Mouse (Mus musculus) gastrocnemius, postnatal 36 days (tissue): ENCODE data around the gene Psmf1. TPM values are rescaled to one million over a fixed set of nuclear protein-coding genes. Genes with fewer than 3 reads are reported as not detected.

Source experiments
- DNase-seq, 2 experiments: peaks; one replicate each; pipeline ENCODE4 v3.0.0; 2022
- intact Hi-C: fragments of 180-260 bp; cut with DNase I; formaldehyde crosslinking; loops from one replicate; pipeline ENCODE4 v1.15.1; 2025
- long read RNA-seq, 2 experiments: library from polyadenylated mRNA; stranded (forward); transcript quantifications; one replicate each; pipeline ENCODE4 v2.0.0; 2021
- total RNA-seq, 2 experiments: library from RNA; stranded (reverse); gene quantifications; 2 replicates each; pipeline ENCODE4 v1.2.3; 2021

Psmf1 gene
- total RNA-seq = 10 to 100 TPM; 17.0 to 19.9 TPM
- long read RNA-seq, experiment 1, transcript Psmf1-201 (7 exons, 3,809 nt) = major isoform, 16 of 19 reads
- long read RNA-seq, experiment 1, partial matches to known transcripts = 1 of 19 reads
- long read RNA-seq, experiment 1, other reads (novel, unspliced or antisense) = 2 of 19 reads
- long read RNA-seq, experiment 2, transcript Psmf1-201 (7 exons, 3,809 nt) = major isoform, 22 of 26 reads
- long read RNA-seq, experiment 2, partial matches to known transcripts = 2 of 26 reads
- long read RNA-seq, experiment 2, other reads (novel, unspliced or antisense) = 2 of 26 reads

- DNase-seq = no peak
- intact Hi-C loops = no loop called here
These were observed at the start of gene Psmf1 for GRCm38 (mm10) chr2:151743845-151744244. Gene Psmf1, minus strand, starts transcription at chr2:151744186.

DNA sequence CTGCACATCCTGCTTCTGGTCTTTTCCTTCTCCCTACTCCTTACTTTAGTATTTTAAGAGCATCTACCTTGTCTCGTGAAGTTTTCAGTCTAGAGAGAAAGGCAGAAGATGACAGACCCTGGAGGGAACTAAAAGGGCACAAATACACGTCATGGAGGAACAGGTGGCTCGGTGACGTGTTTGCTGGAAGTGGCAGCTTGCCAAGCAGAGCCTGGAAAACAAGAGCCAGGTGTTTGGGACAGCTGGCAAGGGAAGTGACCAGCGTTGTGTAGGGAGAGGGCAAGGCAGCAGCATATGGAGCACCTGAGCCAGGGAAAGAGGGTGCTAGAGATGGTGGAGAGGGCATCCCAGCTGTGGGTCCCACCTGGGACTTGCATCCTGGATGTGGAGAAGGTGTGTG is 47.2 kb upstream of the Psmf1 start:
- intact Hi-C loops = no loop called here
- DNase-seq = no peak

DNA sequence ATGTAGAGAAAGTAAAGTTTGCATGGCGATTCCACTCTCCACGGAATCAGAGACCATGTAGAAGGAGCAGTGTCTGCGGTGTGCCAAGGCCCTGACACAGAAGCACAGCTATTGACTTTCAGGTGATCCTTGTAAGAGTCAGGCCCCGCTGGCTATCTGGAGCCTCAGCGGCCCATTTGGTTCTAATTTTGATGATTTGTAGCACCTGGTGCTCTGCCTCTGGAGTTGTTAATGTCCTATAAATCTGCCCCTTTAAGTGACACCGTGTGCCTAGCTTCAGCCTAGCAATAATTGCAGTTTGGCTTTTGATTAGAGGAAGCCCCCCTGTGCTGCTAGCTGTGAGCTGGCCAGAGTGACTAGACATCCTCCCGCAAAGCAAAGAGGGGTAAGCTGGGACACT is 46.2 kb upstream of the Psmf1 start:
- intact Hi-C loops = no loop called here
- no peak for DNase-seq

GRCm38 (mm10) chr2:151788221-151788977 is 44.4 kb upstream of the Psmf1 start:
- DNase-seq = no peak
- intact Hi-C loops = no loop called here

DNA sequence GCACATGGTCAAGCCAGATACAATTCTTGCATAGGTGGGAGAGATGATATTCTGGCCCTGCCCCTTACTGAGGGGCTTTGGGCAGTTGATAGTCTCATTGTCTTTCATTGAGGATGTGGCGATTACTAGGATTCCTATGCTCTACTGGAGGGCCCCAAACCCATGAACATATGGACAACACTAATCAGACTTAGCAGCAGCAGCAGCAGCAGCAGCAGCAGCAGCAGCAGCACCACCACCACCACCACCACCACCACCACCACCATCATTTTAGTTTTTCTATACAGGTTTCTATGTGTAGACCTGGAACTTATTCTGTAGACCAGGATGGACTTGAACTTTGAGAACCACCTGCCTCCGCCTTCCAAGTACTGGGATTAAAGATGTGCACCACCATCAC is 39.5 kb upstream of the Psmf1 start:
- DNase-seq = no peak
- intact Hi-C loops = no loop called here

DNA sequence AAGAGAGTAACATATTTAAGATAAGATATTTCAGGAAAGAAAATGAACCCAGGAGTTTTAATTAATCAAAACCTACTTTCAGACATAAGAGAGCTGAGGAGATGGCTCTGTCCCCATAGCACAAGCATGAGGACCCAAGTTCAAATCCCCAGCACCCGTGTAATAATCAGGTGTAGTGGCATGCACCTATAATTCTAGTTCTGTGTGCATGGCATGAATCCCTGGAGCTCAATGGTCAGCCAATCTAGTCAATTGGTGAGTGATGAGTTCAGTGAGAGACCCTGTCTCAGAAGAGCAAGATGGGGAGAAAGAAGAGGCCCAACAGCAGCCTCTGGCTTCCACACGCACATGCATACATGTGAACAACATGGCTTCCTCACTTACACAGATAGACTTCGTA is 33.4 kb upstream of the Psmf1 start:
- intact Hi-C loops = no loop called here
- no peak for DNase-seq

DNA sequence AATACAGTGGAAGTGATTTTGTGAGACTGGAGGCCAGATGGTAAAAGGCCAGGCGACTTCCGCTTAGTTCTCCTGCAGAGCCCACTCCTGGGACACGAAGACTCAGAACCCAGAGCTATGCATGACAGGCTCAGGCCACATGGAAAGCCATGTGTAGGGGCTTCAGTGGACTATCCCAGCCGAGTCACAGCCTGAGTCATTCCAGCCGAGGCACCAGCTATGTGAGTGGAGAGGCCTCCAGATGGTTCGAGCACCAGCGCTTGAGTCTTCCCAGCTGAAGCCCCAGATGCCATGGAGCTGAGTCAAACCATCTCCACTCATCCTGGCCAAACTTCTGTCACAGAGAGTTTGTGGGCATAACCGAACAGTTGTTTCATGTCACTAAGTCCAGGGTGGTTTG is 29.5 kb upstream of the Psmf1 start:
- intact Hi-C loops = no loop called here
- no peak for DNase-seq

- intact Hi-C loops = no loop called here
- DNase-seq = no peak
These were observed 28.2 kb upstream of the Psmf1 start for GRCm38 (mm10) chr2:151772169-151772568.

- intact Hi-C loops = no loop called here
- no peak for DNase-seq
These were observed 20.6 kb upstream of the Psmf1 start for GRCm38 (mm10) chr2:151764557-151764956.

GRCm38 (mm10) chr2:151758806-151759353 is 14.9 kb upstream of the Psmf1 start:
- no peak for DNase-seq
- intact Hi-C loops = no loop called here

DNA sequence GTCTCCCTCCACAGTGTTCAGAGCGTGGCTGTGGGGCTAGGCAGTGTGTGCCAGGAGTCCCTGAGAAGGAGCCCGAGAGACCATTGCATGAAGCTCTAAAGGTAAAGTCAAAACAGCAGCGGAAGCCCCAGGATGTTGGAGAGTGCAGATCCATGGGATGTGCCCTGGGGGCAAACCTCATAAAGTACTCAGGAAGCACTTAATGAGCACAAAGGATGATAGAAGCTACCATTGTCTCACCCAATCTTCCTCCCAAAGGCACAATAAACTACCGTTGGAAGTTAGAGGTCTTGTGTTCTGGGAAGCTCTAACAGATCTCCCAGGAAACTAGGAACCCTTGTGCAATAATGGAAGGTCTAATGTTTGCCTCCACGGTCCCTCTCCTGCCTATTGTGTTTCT is 13.5 kb upstream of the Psmf1 start:
- no peak for DNase-seq
- intact Hi-C loops = no loop called here

DNA sequence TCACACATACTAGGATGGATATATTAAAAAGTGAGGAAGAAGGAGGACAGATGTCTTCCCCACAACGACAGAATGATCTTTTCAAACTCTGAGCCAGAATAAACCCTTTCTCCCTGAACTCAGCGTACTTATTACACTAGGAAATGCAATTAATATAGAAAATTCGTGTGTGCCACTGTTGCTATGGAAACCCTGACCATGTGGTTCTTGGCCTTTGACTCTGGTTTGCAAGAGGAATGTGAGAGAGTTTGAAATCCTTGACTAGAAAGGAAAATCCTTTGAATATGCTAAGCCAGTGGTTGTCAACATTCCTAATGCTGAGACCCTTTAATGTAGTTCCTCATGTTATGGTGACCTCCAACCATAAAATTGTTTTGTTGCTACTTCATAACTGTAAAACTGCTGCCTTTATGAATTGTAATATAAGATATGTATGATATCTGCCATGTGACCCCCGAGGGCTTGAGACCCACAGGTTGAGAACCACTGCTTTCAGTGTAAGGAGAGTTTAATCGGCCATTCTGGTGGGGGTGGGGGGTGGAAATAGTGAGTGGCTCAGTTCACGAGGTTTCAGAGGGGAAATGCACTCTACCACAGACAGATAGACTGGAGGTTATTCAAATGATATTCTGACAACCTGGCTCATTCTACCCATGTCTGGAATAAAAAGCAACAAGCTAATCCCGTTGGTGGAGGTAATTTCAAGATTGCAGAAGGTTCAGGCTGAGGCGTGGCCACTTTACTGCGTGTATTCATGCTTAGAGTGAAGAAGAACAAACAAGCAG is 12.5 kb upstream of the Psmf1 start:
- intact Hi-C loops = no loop called here
- DNase-seq = no peak

DNA sequence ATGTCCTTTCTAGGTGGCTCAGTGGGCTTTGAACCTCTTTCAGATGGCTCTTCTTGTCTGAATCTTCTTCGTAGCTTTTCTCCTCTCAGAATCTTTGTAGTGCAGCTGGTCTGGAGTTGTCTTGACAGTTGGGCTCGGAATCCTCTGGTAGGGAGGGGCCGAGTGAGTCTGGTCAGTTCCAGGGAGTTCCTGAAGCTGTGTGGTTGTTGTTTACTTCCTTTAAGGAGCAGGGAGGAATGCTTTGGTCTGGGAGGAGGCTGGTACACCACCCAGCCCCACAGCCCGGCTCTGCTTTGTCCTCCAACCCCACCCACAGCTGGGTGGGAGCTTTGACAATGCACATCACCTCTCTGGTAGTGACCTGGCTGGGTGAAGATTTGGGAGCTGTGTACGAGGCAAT is 7.3 kb upstream of the Psmf1 start:
- intact Hi-C loops = no loop called here
- no peak for DNase-seq

- DNase-seq = peak; percentile 23 to 32
- intact Hi-C loops = no loop called here
These were observed 4.1 kb upstream of the Psmf1 start for GRCm38 (mm10) chr2:151747847-151748705.

DNA sequence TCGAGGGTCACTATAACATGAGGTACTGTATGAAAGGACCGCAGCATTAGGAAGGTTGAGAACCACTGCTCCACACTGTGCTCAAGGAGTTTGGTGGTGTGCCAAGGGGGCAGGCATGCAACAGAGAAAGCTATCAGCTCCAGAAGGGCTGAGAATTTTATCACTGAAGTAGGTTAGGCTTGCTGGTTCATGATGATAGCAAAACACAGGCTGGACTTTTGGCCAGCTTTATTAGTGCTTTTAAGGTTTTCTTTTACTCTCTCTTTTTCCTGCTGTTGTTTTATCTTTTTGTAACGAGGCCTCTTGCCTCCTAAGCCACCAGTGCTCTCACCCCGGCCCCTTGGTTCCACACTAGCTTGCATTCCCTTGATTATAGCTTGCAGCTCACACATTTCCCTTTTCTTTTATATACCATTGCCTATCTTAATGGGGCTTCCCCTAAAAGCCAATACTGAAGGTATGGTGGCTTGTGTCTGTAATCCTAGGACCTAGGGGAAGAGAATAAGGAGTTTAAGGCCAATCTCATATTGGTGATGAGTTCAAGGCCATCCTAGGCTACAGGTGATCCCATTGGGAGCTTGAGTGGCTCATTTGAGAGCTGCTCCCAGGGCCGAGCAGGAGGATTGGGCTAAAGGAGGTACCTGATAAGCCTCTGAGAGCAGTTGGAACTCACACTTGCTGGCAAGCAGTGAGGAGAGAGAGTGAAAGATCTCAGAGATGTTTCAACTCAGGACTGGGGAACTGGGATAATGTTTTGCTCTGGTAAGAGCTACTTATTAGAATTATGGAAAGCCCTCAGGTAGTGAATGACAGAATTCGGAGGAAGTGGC is 921 bp downstream of the Psmf1 start:
- intact Hi-C loops = no loop called here
- DNase-seq = no peak

DNA sequence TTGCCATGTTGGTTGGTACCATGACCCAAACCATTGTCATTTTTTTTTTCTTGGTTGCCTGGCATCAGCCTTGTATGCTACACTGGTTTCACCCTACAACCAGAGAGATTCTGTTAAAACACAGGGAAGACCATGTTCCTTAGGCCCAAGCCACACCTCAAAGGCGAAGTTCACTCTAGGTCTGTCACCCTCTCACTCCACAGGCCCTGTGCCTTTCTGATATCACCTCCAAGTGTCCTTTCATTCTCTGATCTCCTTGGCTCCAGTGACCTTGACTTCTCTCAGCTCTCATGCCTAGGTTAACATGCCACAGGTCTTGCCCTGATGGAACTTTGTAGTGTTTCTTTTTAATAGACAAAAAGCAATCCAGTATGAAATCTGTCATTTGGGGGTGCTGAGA is 1.9 kb downstream of the Psmf1 start:
- DNase-seq = no peak
- intact Hi-C loops = no loop called here

DNA sequence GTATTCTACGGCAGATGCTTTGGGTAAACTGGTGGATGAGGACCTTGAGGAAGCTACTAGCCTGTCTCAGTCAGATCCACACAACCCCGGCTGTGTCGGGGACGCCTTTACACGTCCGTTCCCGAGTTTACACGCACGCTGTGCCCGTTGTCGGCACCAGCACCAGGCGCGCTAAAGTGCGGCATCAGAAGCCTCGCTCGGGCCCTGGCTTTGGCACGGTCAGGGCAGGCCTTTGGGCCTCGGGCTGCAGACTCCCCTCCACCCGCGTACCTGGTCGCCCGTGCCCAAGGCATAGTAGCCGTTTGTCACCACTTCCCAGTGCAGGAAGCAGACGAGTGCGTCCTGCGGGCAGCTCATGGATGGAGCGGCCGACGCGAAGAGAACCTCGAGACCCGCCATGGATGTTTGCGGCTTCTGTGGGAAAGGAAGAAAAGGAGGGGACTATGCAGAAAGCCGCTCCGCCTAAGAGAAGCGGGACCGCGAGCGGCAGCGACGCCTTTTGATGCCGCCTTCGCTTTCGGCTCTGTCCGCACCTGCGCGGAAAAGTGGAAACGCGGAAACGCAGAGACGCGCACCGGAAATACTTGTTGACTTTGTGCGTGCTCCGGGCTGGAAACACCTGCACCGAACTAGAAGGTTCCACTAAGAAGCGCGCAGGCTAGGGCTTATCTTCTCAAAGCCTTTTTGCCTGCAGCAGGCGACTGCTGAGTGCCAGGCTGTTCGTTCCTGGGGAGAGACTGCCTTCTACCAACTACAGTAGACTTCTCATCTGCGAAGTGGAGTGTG is 3.1 kb downstream of the Psmf1 start:
- peak; percentile 84 for DNase-seq
- intact Hi-C loops = no loop called here

DNA sequence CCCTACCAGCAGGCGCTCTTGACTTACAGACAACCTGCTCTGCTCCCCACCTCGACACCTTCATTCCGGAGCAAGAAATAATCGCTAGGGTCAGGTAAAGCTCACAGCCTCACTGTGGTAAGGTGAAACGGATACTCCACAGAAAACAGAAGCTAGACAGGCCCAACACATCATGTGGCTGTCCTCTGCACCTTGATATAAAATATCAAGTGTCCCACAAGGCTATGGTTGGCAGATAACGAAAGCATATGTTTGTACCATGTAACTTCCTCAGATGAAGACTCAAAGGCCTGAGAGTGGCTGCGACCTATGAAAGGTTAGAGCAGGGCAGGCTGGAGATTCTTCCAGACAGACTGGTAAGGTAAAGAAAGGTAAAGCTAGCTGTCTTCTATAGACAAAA is 4.5 kb downstream of the Psmf1 start:
- intact Hi-C loops = loop anchor here (10.0 kb wide), 1 partner anchor 245 kb away; the partner anchor contains the start of gene Nsfl1c
- no peak for DNase-seq
